Mouse (Mus musculus) myocyte (in vitro differentiated cells): ENCODE data around the gene Spata3. TPM values are rescaled to one million over a fixed set of nuclear protein-coding genes. Genes with fewer than 3 reads are reported as not detected.
"Not testable (repeated sequence)": the region's sequence is repeated elsewhere in the genome, so short reads cannot be mapped to it uniquely, and the experiment has no call there.

ENCODE experiments used
- H3K27me3 ChIP-seq: one replicate; pipeline ENCODE4 v1.6.1; 2011; ENCODE audit not compliant: control insufficient read depth, insufficient read depth, insufficient read length
- H3K36me3 ChIP-seq: one replicate; pipeline ENCODE4 v1.6.1; 2011; ENCODE audit not compliant: control insufficient read depth, insufficient read depth
- H3K4me2 ChIP-seq: one replicate; pipeline ENCODE4 v1.6.1; 2011; ENCODE audit warnings: low read depth, control low read depth
- H3K4me3 ChIP-seq: one replicate; pipeline ENCODE4 v1.5.1; 2011; ENCODE audit warnings: mild to moderate bottlenecking, control low read depth, moderate library complexity
- H3K79me2 ChIP-seq: one replicate; pipeline ENCODE4 v1.6.1; 2011; ENCODE audit not compliant: control insufficient read depth, insufficient read depth
- H3ac ChIP-seq: one replicate; pipeline ENCODE4 v1.6.1; 2011; ENCODE audit not compliant: control insufficient read depth, insufficient read length
- CEBPB ChIP-seq: IDR thresholded peaks from 2 replicates; pipeline ENCODE4 v1.6.1; 2011; ENCODE audit warnings: mild to moderate bottlenecking, moderate library complexity; ENCODE audit not compliant: poor library complexity, insufficient read depth, severe bottlenecking
- E2F4 ChIP-seq: IDR thresholded peaks from one replicate; pipeline ENCODE4 v1.6.1; 2011; ENCODE audit warnings: mild to moderate bottlenecking, control low read depth, moderate library complexity; ENCODE audit not compliant: insufficient read depth
- MAX ChIP-seq: IDR thresholded peaks from one replicate; pipeline ENCODE4 v1.6.1; 2011; ENCODE audit warnings: low read depth, mild to moderate bottlenecking, control low read depth
- MYOD1 ChIP-seq, 3 experiments: IDR thresholded peaks; one replicate each; pipeline ENCODE4 v1.6.1; 2011; ENCODE audit warnings: control low read depth in 2 of 3, low read depth in 2 of 3, mild to moderate bottlenecking in 2 of 3, moderate library complexity in 1 of 3; ENCODE audit not compliant: insufficient read length in 2 of 3, control insufficient read depth in 1 of 3
- MYOG ChIP-seq, 3 experiments: IDR thresholded peaks; one replicate each; pipeline ENCODE4 v1.6.1; 2011; ENCODE audit warnings: control low read depth in 2 of 3, low read depth in 2 of 3, mild to moderate bottlenecking in 2 of 3; ENCODE audit not compliant: insufficient read length in 2 of 3, control insufficient read depth in 1 of 3, insufficient read depth in 1 of 3
- POLR2A ChIP-seq: IDR thresholded peaks from one replicate; pipeline ENCODE4 v1.6.1; 2011; ENCODE audit warnings: low read depth, mild to moderate bottlenecking, control low read depth, moderate library complexity; ENCODE audit not compliant: insufficient read length
- POLR2AphosphoS2 ChIP-seq: IDR thresholded peaks from one replicate; pipeline ENCODE4 v1.6.1; 2011; ENCODE audit warnings: low read depth, control low read depth; ENCODE audit not compliant: insufficient read length
- REST ChIP-seq: IDR thresholded peaks from one replicate; pipeline ENCODE4 v1.6.1; 2011; ENCODE audit warnings: mild to moderate bottlenecking, control low read depth, moderate library complexity; ENCODE audit not compliant: insufficient read depth, insufficient read length
- SRF ChIP-seq: IDR thresholded peaks from one replicate; pipeline ENCODE4 v1.6.1; 2011; ENCODE audit warnings: low read depth; ENCODE audit not compliant: control insufficient read depth, insufficient read length
- TCF12 ChIP-seq: IDR thresholded peaks from one replicate; pipeline ENCODE4 v1.6.1; 2011; ENCODE audit warnings: mild to moderate bottlenecking, control low read depth; ENCODE audit not compliant: poor library complexity, insufficient read depth, severe bottlenecking
- TCF3 ChIP-seq: IDR thresholded peaks from one replicate; pipeline ENCODE4 v1.6.1; 2011; ENCODE audit warnings: low read depth, control low read depth; ENCODE audit not compliant: insufficient read length
- USF1 ChIP-seq: IDR thresholded peaks from one replicate; pipeline ENCODE4 v1.6.1; 2011; ENCODE audit warnings: low read depth, mild to moderate bottlenecking, control low read depth, moderate library complexity
- polyA plus RNA-seq: library from polyadenylated mRNA; unstranded; fragments of >200 nt; fragmentation: generic; extraction: Trizol; gene quantifications from one replicate; pipeline ENCODE4 v1.2.1, GENCODE M21; 2012; ENCODE audit warnings: missing spikeins

Gene Spata3
- polyA plus RNA-seq, 1 experiment: not detected

- H3K4me2 ChIP-seq: no peak overlapping the region
- TF ChIP-seq MYOD1 (IDR thresholded peaks at IDR 0.05; ENCODE audit: control insufficient read depth in 1 of 3, insufficient read length in 2 of 3, low read depth in 2 of 3): no peak
- TF ChIP-seq MAX: no peak
- no peak for TF ChIP-seq USF1
- no peak for TF ChIP-seq TCF3
- no peak for TF ChIP-seq REST
- no peak for TF ChIP-seq POLR2A
- no peak for TF ChIP-seq E2F4
- TF ChIP-seq TCF12: no peak
- TF ChIP-seq SRF: no peak
- no peak for TF ChIP-seq POLR2AphosphoS2
- TF ChIP-seq MYOG (IDR thresholded peaks at IDR 0.05; ENCODE audit: control insufficient read depth in 1 of 3, insufficient read depth in 1 of 3, insufficient read length in 2 of 3, low read depth in 2 of 3): no peak
- no peak for TF ChIP-seq CEBPB
- no peaks in the 10 kb centered on the region for H3K36me3 ChIP-seq
- H3K27me3 ChIP-seq: peaks cover 18% of the 10 kb centered on the region
- no peak overlapping the region for H3K4me3 ChIP-seq
- no peaks in the 10 kb centered on the region for H3K79me2 ChIP-seq
- H3ac ChIP-seq: no peak overlapping the region
Measured at GRCm38 (mm10) chr1:86005540-86005939, 11.1 kb upstream of the Spata3 start.

GRCm38 (mm10) chr1:86006040-86006439 is 10.6 kb upstream of the Spata3 start:
- no peak overlapping the region for H3ac ChIP-seq
- TF ChIP-seq POLR2A: no peak
- TF ChIP-seq MYOD1 (IDR thresholded peaks at IDR 0.05; ENCODE audit: control insufficient read depth in 1 of 3, insufficient read length in 2 of 3, low read depth in 2 of 3): no peak
- H3K4me3 ChIP-seq: no peak overlapping the region
- H3K27me3 ChIP-seq: peaks cover 18% of the 10 kb centered on the region
- H3K36me3 ChIP-seq: no peaks in the 10 kb centered on the region
- H3K4me2 ChIP-seq: no peak overlapping the region
- no peaks in the 10 kb centered on the region for H3K79me2 ChIP-seq

GRCm38 (mm10) chr1:86007778-86008177 is 8.8 kb upstream of the Spata3 start:
- H3K4me2 ChIP-seq: no peak overlapping the region
- no peaks in the 10 kb centered on the region for H3K79me2 ChIP-seq
- peaks cover 11% of the 10 kb centered on the region for H3K27me3 ChIP-seq
- no peak overlapping the region for H3ac ChIP-seq
- TF ChIP-seq TCF3: no peak
- no peak for TF ChIP-seq TCF12
- no peak for TF ChIP-seq MAX
- TF ChIP-seq USF1: no peak
- no peak for TF ChIP-seq MYOD1 (IDR thresholded peaks at IDR 0.05; ENCODE audit: control insufficient read depth in 1 of 3, insufficient read length in 2 of 3, low read depth in 2 of 3)
- no peak for TF ChIP-seq E2F4
- no peak for TF ChIP-seq CEBPB
- no peak for TF ChIP-seq POLR2AphosphoS2
- TF ChIP-seq SRF: no peak
- TF ChIP-seq MYOG (IDR thresholded peaks at IDR 0.05; ENCODE audit: control insufficient read depth in 1 of 3, insufficient read depth in 1 of 3, insufficient read length in 2 of 3, low read depth in 2 of 3): no peak
- TF ChIP-seq REST: no peak
- no peak for TF ChIP-seq POLR2A
- no peak overlapping the region for H3K4me3 ChIP-seq
- no peaks in the 10 kb centered on the region for H3K36me3 ChIP-seq

GRCm38 (mm10) chr1:86015758-86016157 is 858 bp upstream of the Spata3 start:
- not testable (repeated sequence) for H3K36me3 ChIP-seq, H3ac ChIP-seq, H3K4me2 ChIP-seq, H3K79me2 ChIP-seq, H3K4me3 ChIP-seq
- peaks cover 25% of the 10 kb centered on the region for H3K27me3 ChIP-seq

GRCm38 (mm10) chr1:86018235-86019055 is 1.8 kb downstream of the Spata3 start:
- H3K4me3 ChIP-seq: no peak overlapping the region
- H3ac ChIP-seq: no peak overlapping the region
- no peak overlapping the region for H3K4me2 ChIP-seq
- no peaks in the 10 kb centered on the region for H3K36me3 ChIP-seq
- TF ChIP-seq TCF3: peak; percentile 18
- peak in 1 of 3 experiments; percentile 25 for TF ChIP-seq MYOD1 (IDR thresholded peaks at IDR 0.05; ENCODE audit: control insufficient read depth in 1 of 3, insufficient read length in 2 of 3, low read depth in 2 of 3)
- TF ChIP-seq MYOG (IDR thresholded peaks at IDR 0.05; ENCODE audit: control insufficient read depth in 1 of 3, insufficient read depth in 1 of 3, insufficient read length in 2 of 3, low read depth in 2 of 3): peak in 2 of 3 experiments; percentile 39 to 51
- TF ChIP-seq USF1: no peak
- H3K79me2 ChIP-seq: no peaks in the 10 kb centered on the region
- H3K27me3 ChIP-seq: peaks cover 42% of the 10 kb centered on the region
